Mouse (Mus musculus) midbrain, embryonic 11.5 days (tissue): Measurements from ENCODE around the gene Ckap2l. TPM values are rescaled to one million over a fixed set of nuclear protein-coding genes. Genes with fewer than 3 reads are reported as not detected.

Experiments
- ATAC-seq: fragments of 200-750 bp; cut with Nextera tagmentation; 2 replicates; pipeline ENCODE4 v1.8.0; 2017; ENCODE audit warnings: moderate TSS enrichment, moderate library complexity; ENCODE audit not compliant: low FRiP score
- DNase-seq: peaks from one replicate; pipeline ENCODE4 v3.0.0; 2015; ENCODE audit warnings: low spot score; ENCODE audit errors: missing footprints
- H3K27ac ChIP-seq: fragments of 300-500 bp; sonication (generic); 2 replicates; pipeline ENCODE4 v1.5.1; 2014; ENCODE audit warnings: low read depth, low read length
- H3K27me3 ChIP-seq: fragments of 300-500 bp; sonication (generic); 2 replicates; pipeline ENCODE4 v1.6.1; 2014; ENCODE audit warnings: mild to moderate bottlenecking, low read length, moderate library complexity, mixed read lengths; ENCODE audit not compliant: control insufficient read depth, insufficient read depth
- H3K36me3 ChIP-seq: fragments of 300-500 bp; sonication (generic); 2 replicates; pipeline ENCODE4 v1.6.1; 2014; ENCODE audit warnings: mild to moderate bottlenecking, low read length, moderate library complexity, mixed read lengths; ENCODE audit not compliant: control insufficient read depth, insufficient read depth
- H3K4me1 ChIP-seq: fragments of 300-500 bp; sonication (generic); 2 replicates; pipeline ENCODE4 v1.6.1; 2014; ENCODE audit warnings: low read length; ENCODE audit not compliant: control insufficient read depth, insufficient read depth
- H3K4me2 ChIP-seq: fragments of 300-500 bp; sonication (generic); 2 replicates; pipeline ENCODE4 v1.6.1; 2014; ENCODE audit warnings: mild to moderate bottlenecking, moderate library complexity
- H3K4me3 ChIP-seq: fragments of 300-500 bp; sonication (generic); 2 replicates; pipeline ENCODE4 v1.5.1; 2014; ENCODE audit warnings: low read depth, low read length
- H3K9ac ChIP-seq: fragments of 300-500 bp; sonication (generic); 2 replicates; pipeline ENCODE4 v1.6.1; 2014; ENCODE audit warnings: low read length
- H3K9me3 ChIP-seq: fragments of 300-500 bp; sonication (generic); 2 replicates; pipeline ENCODE4 v1.6.1; 2016; ENCODE audit warnings: low read length; ENCODE audit not compliant: control insufficient read depth
- WGBS: fragments of 180-500 bp; shearing (Covaris S2); extraction: QIAGEN DNeasy Blood & Tissue Kit; methylation state at CpG from one replicate; pipeline ENCODE4 v1.1.7; 2014; 5-methylcytosine and 5-hydroxymethylcytosine counted together
- polyA plus RNA-seq: library from polyadenylated mRNA; unstranded; fragments of >200 nt; fragmentation: Nextera tagmentation; extraction: Ambion mirVana; gene quantifications from 2 replicates; pipeline ENCODE4 v1.2.1, GENCODE M21; 2014

The Ckap2l gene
- polyA plus RNA-seq, 1 experiment from 2014 or later: 92.0 TPM

- no peaks in the 10 kb centered on the region for H3K4me1 ChIP-seq
- no peak overlapping the region for H3K4me2 ChIP-seq
- H3K9me3 ChIP-seq: no peaks in the 10 kb centered on the region
- WGBS: 78% methylated on average over 4 of the region's 4 CpGs
- H3K9ac ChIP-seq: no peak overlapping the region
- H3K4me3 ChIP-seq: no peak overlapping the region
- ATAC-seq (no peak), DNase-seq (peak; percentile 75)
- H3K36me3 ChIP-seq: no peaks in the 10 kb centered on the region
- H3K27me3 ChIP-seq: no peaks in the 10 kb centered on the region
- H3K27ac ChIP-seq: no peak overlapping the region
These were observed 72.8 kb downstream of the Ckap2l start for GRCm38 (mm10) chr2:129224178-129224577.

GRCm38 (mm10) chr2:129221097-129221632 lies 75.8 kb downstream of the Ckap2l start:
- WGBS: 84% methylated on average over 9 of the region's 9 CpGs
- no peaks in the 10 kb centered on the region for H3K27me3 ChIP-seq
- no peak overlapping the region for H3K4me2 ChIP-seq
- DNase-seq (no peak), ATAC-seq (no peak)
- H3K4me1 ChIP-seq: no peaks in the 10 kb centered on the region
- no peak overlapping the region for H3K27ac ChIP-seq
- H3K9me3 ChIP-seq: no peaks in the 10 kb centered on the region
- H3K36me3 ChIP-seq: no peaks in the 10 kb centered on the region
- no peak overlapping the region for H3K4me3 ChIP-seq
- no peak overlapping the region for H3K9ac ChIP-seq

DNA sequence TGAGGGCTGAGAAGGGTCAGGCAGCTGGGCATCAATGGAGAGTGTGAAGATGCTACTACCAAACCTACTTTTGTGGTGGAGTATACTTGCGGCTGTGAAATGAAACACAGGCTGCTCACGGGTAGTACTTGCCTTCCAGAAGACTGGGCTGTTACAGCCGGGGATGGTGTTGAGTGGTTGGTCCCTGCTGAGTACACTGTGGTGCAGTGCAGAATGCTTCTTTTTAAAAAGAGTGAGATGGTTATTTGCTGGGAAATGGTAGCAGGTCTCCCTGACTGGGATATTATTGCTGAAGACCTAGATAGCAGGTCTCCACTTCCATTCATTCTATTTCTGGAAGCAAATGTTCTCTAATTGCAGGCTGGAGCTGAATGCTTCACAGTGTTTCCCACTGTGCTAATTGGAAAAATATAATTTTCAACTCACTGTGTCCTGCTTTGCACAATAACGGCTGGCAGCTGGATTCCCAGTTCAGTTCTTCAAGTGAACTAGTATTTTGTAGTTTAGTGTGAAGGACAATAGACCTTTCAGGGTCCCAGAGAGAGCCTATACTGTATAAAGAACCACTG lies 78.4 kb downstream of the Ckap2l start:
- Histone ChIP-seq H3K27me3 (no peaks in the 10 kb centered on the region), H3K27ac (no peak overlapping the region), H3K4me2 (no peak overlapping the region), H3K36me3 (no peaks in the 10 kb centered on the region), H3K9ac (no peak overlapping the region), H3K9me3 (no peaks in the 10 kb centered on the region), H3K4me3 (no peak overlapping the region), H3K4me1 (no peaks in the 10 kb centered on the region)
- ATAC-seq (no peak), DNase-seq (no peak)
- 89% methylated on average over 4 of the region's 4 CpGs for WGBS

Other genes with a start within 250 kb of the Ckap2l start
- 0.08 and 0.29 TPM in 2 replicates for gene Vinac1, start 249.0 kb downstream of the Ckap2l start, polyA plus RNA-seq
- 10.2 and 11.5 TPM in 2 replicates for gene Ttl, start 231.3 kb downstream of the Ckap2l start, polyA plus RNA-seq
- 16.0 and 18.4 TPM in 2 replicates for gene Polr1b, start 196.2 kb downstream of the Ckap2l start, polyA plus RNA-seq
- gene Chchd5, start 167.5 kb downstream of the Ckap2l start, polyA plus RNA-seq: 26.2 and 27.2 TPM in 2 replicates
- gene Slc20a1, start 98.4 kb downstream of the Ckap2l start, polyA plus RNA-seq: 53.3 and 62.5 TPM in 2 replicates
- 0.30 TPM in 1 of 2 replicates, not detected in the other for gene Il1a, start 12.8 kb upstream of the Ckap2l start, polyA plus RNA-seq
- 0.11 TPM in 1 of 2 replicates, not detected in the other for gene Il1b, start 73.9 kb upstream of the Ckap2l start, polyA plus RNA-seq
- 0.10 TPM in 1 of 2 replicates, not detected in the other for gene F830045P16Rik, start 239.4 kb upstream of the Ckap2l start, polyA plus RNA-seq